Mouse (Mus musculus): ENCODE results near the gene Plek. TPM values are rescaled to one million over a fixed set of nuclear protein-coding genes. Genes with fewer than 3 reads are reported as not detected.

Gene Plek
- polyA plus RNA-seq, 1 experiment, result 72.7 TPM

DNA sequence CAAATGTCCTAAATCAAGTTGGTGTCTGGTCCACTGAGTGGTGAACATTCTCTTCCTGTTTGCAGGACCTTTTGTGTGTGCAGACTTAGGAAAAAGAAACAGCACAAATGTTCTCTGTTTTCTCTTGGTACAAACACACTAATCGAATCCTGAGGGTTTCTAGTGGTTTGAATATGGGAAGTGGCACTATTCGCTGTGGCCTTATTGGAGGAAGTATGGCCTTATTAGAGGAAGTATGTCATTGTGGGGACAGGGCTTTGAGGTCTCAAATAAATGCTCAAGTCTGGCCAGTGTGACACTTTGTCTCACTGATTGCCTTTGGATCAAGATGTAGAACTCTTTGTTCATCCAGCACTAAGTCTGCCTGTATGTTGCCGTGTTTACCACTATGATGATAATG lies 120.0 kb downstream of the Plek start:
- TF ChIP-seq CTCF (IDR thresholded peaks at IDR 0.05; ENCODE audit: control insufficient read depth, insufficient read depth, low read length), result no peak
- no peak for TF ChIP-seq POLR2A (IDR thresholded peaks at IDR 0.05; ENCODE audit: borderline replicate concordance, control insufficient read depth, low read depth, low read length)
- H3K27ac ChIP-seq (ENCODE audit: control insufficient read depth, insufficient read depth, low read depth, low read length, poor library complexity), result no peak overlapping the region
- H3K4me3 ChIP-seq (replicated peaks; ENCODE audit: control insufficient read depth, low read depth, low read length), result no peak overlapping the region
- H3K4me1 ChIP-seq (ENCODE audit: control insufficient read depth, insufficient read depth, low read length), result no peaks in the 10 kb centered on the region; the same call in 1 of the 2 replicates
- 29% methylated on average over 3 of the region's 3 CpGs for WGBS

Other genes starting within 250 kb of the Plek start
- gene Fbxo48, start 101.0 kb downstream of the Plek start, polyA plus RNA-seq (2011; ENCODE audit: insufficient read depth, insufficient read length, low replicate concordance, missing spikeins), result 1.9 and 4.9 TPM in 2 replicates
- gene Cnrip1, start 795 bp downstream of the Plek start, polyA plus RNA-seq (2011; ENCODE audit: insufficient read depth, insufficient read length, low replicate concordance, missing spikeins), result 3.2 and 6.2 TPM in 2 replicates
- 17.9 and 21.5 TPM in 2 replicates for gene Ppp3r1, start 106.9 kb upstream of the Plek start, polyA plus RNA-seq (2011; ENCODE audit: insufficient read depth, insufficient read length, low replicate concordance, missing spikeins)
- gene Wdr92, start 129.7 kb upstream of the Plek start, polyA plus RNA-seq (2011; ENCODE audit: insufficient read depth, insufficient read length, low replicate concordance, missing spikeins), result 5.4 and 11.1 TPM in 2 replicates
- 9.6 and 28.6 TPM in 2 replicates for gene Pno1, start 159.2 kb upstream of the Plek start, polyA plus RNA-seq (2011; ENCODE audit: insufficient read depth, insufficient read length, low replicate concordance, missing spikeins)
- 40.3 and 51.1 TPM in 2 replicates for gene C1d, start 205.2 kb upstream of the Plek start, polyA plus RNA-seq (2011; ENCODE audit: insufficient read depth, insufficient read length, low replicate concordance, missing spikeins)